Mouse (Mus musculus) heart, adult 2 months (tissue): ENCODE data around the gene Trpv5.

ENCODE experiments used
- CTCF ChIP-seq: fragments of 200-600 bp; IDR thresholded peaks from 2 replicates; pipeline ENCODE4 v1.8.1; 2022; ENCODE audit warnings: antibody characterized with exemption, mild to moderate bottlenecking, moderate library complexity
- EP300 ChIP-seq: fragments of 200-500 bp; IDR thresholded peaks from 2 replicates; pipeline ENCODE4 v1.6.1; 2011; ENCODE audit warnings: low read depth, low read length, control low read depth; ENCODE audit not compliant: insufficient read depth

GRCm38 (mm10) chr6:41721430-41721829 lies 40.9 kb upstream of the Trpv5 start:
- no peak for TF ChIP-seq EP300
- no peak for TF ChIP-seq CTCF
